Mouse (Mus musculus): ENCODE data around the gene Arhgdia. TPM values are rescaled to one million over a fixed set of nuclear protein-coding genes. Genes with fewer than 3 reads are reported as not detected.

Gene Arhgdia
- polyA plus RNA-seq, 1 experiment from 2014 or later: 597 TPM

Small RNA genes within 50 kb of the gene (microRNA-seq; reads per million reads assigned to microRNA genes)
- gene Mir6936: not detected

Other genes starting within 250 kb of the Arhgdia start
- 2,996 and 3,123 TPM in 2 replicates for gene Actg1, start 233.1 kb downstream of the Arhgdia start, polyA plus RNA-seq (2014; fragmentation: Nextera tagmentation; extraction: Ambion mirVana)
- gene Fscn2, start 220.1 kb downstream of the Arhgdia start, polyA plus RNA-seq (2014; fragmentation: Nextera tagmentation; extraction: Ambion mirVana): 0.21 and 0.47 TPM in 2 replicates
- 30.4 and 33.1 TPM in 2 replicates for gene Faap100, start 202.9 kb downstream of the Arhgdia start, polyA plus RNA-seq (2014; fragmentation: Nextera tagmentation; extraction: Ambion mirVana)
- 47.1 and 51.1 TPM in 2 replicates for gene Nploc4, start 143.9 kb downstream of the Arhgdia start, polyA plus RNA-seq (2014; fragmentation: Nextera tagmentation; extraction: Ambion mirVana)
- gene Tspan10, start 139.0 kb downstream of the Arhgdia start, polyA plus RNA-seq (2014; fragmentation: Nextera tagmentation; extraction: Ambion mirVana): not detected in 2 replicates
- gene Pde6g, start 128.1 kb downstream of the Arhgdia start, polyA plus RNA-seq (2014; fragmentation: Nextera tagmentation; extraction: Ambion mirVana): 0.19 TPM in 1 of 2 replicates, not detected in the other
- gene Oxld1, start 123.6 kb downstream of the Arhgdia start, polyA plus RNA-seq (2014; fragmentation: Nextera tagmentation; extraction: Ambion mirVana): 11.5 and 11.9 TPM in 2 replicates
- gene Ccdc137, start 123.5 kb downstream of the Arhgdia start, polyA plus RNA-seq (2014; fragmentation: Nextera tagmentation; extraction: Ambion mirVana): 32.6 and 36.4 TPM in 2 replicates
- gene Arl16, start 114.0 kb downstream of the Arhgdia start, polyA plus RNA-seq (2014; fragmentation: Nextera tagmentation; extraction: Ambion mirVana): 56.6 and 58.3 TPM in 2 replicates
- gene Mrpl12, start 97.0 kb downstream of the Arhgdia start, polyA plus RNA-seq (2014; fragmentation: Nextera tagmentation; extraction: Ambion mirVana): 166 and 177 TPM in 2 replicates
- gene Slc25a10, start 89.8 kb downstream of the Arhgdia start, polyA plus RNA-seq (2014; fragmentation: Nextera tagmentation; extraction: Ambion mirVana): 57.8 and 58.5 TPM in 2 replicates
- 0.71 and 1.8 TPM in 2 replicates for gene Gcgr, start 50.9 kb downstream of the Arhgdia start, polyA plus RNA-seq (2014; fragmentation: Nextera tagmentation; extraction: Ambion mirVana)
- 234 and 252 TPM in 2 replicates for gene Mcrip1, start 31.9 kb downstream of the Arhgdia start, polyA plus RNA-seq (2014; fragmentation: Nextera tagmentation; extraction: Ambion mirVana)
- gene Ppp1r27, start 30.5 kb downstream of the Arhgdia start, polyA plus RNA-seq (2014; fragmentation: Nextera tagmentation; extraction: Ambion mirVana): 0.47 and 0.85 TPM in 2 replicates
- gene P4hb, start 8.4 kb downstream of the Arhgdia start, polyA plus RNA-seq (2014; fragmentation: Nextera tagmentation; extraction: Ambion mirVana): 640 and 656 TPM in 2 replicates
- 810 and 850 TPM in 2 replicates for gene Alyref, start 16.7 kb upstream of the Arhgdia start, polyA plus RNA-seq (2014; fragmentation: Nextera tagmentation; extraction: Ambion mirVana)
- gene Anapc11, start 16.8 kb upstream of the Arhgdia start, polyA plus RNA-seq (2014; fragmentation: Nextera tagmentation; extraction: Ambion mirVana): 214 and 223 TPM in 2 replicates
- 1.4 TPM in 1 of 2 replicates, not detected in the other for gene Npb, start 26.9 kb upstream of the Arhgdia start, polyA plus RNA-seq (2014; fragmentation: Nextera tagmentation; extraction: Ambion mirVana)
- 105 and 111 TPM in 2 replicates for gene Pcyt2, start 36.3 kb upstream of the Arhgdia start, polyA plus RNA-seq (2014; fragmentation: Nextera tagmentation; extraction: Ambion mirVana)
- gene Sirt7, start 43.6 kb upstream of the Arhgdia start, polyA plus RNA-seq (2014; fragmentation: Nextera tagmentation; extraction: Ambion mirVana): 24.6 TPM in 2 replicates
- 22.6 and 24.2 TPM in 2 replicates for gene Mafg, start 52.0 kb upstream of the Arhgdia start, polyA plus RNA-seq (2014; fragmentation: Nextera tagmentation; extraction: Ambion mirVana)
- gene Pycr1, start 62.1 kb upstream of the Arhgdia start, polyA plus RNA-seq (2014; fragmentation: Nextera tagmentation; extraction: Ambion mirVana): 33.3 and 34.2 TPM in 2 replicates
- gene Myadml2, start 66.5 kb upstream of the Arhgdia start, polyA plus RNA-seq (2014; fragmentation: Nextera tagmentation; extraction: Ambion mirVana): not detected in 2 replicates
- 6.6 and 7.5 TPM in 2 replicates for gene Notum, start 79.6 kb upstream of the Arhgdia start, polyA plus RNA-seq (2014; fragmentation: Nextera tagmentation; extraction: Ambion mirVana)
- gene Aspscr1, start 91.3 kb upstream of the Arhgdia start, polyA plus RNA-seq (2014; fragmentation: Nextera tagmentation; extraction: Ambion mirVana): 122 and 128 TPM in 2 replicates
- gene Cenpx, start 132.1 kb upstream of the Arhgdia start, polyA plus RNA-seq (2014; fragmentation: Nextera tagmentation; extraction: Ambion mirVana): 126 and 127 TPM in 2 replicates
- gene Lrrc45, start 132.3 kb upstream of the Arhgdia start, polyA plus RNA-seq (2014; fragmentation: Nextera tagmentation; extraction: Ambion mirVana): 44.3 and 47.8 TPM in 2 replicates
- 7.4 and 12.8 TPM in 2 replicates for gene Rac3, start 139.8 kb upstream of the Arhgdia start, polyA plus RNA-seq (2014; fragmentation: Nextera tagmentation; extraction: Ambion mirVana)
- gene Dcxr, start 145.7 kb upstream of the Arhgdia start, polyA plus RNA-seq (2014; fragmentation: Nextera tagmentation; extraction: Ambion mirVana): 12.4 and 16.5 TPM in 2 replicates
- gene Cbr2, start 150.5 kb upstream of the Arhgdia start, polyA plus RNA-seq (2014; fragmentation: Nextera tagmentation; extraction: Ambion mirVana): 6.7 and 7.4 TPM in 2 replicates
- 11.2 and 13.4 TPM in 2 replicates for gene Hmga1b, start 181.2 kb upstream of the Arhgdia start, polyA plus RNA-seq (2014; fragmentation: Nextera tagmentation; extraction: Ambion mirVana)
- gene Rfng, start 202.6 kb upstream of the Arhgdia start, polyA plus RNA-seq (2014; fragmentation: Nextera tagmentation; extraction: Ambion mirVana): 23.7 and 29.5 TPM in 2 replicates
- gene Gps1, start 202.6 kb upstream of the Arhgdia start, polyA plus RNA-seq (2014; fragmentation: Nextera tagmentation; extraction: Ambion mirVana): 266 and 275 TPM in 2 replicates
- 87.4 and 95.9 TPM in 2 replicates for gene Dus1l, start 214.8 kb upstream of the Arhgdia start, polyA plus RNA-seq (2014; fragmentation: Nextera tagmentation; extraction: Ambion mirVana)
- 87.3 and 91.8 TPM in 2 replicates for gene Fasn, start 242.9 kb upstream of the Arhgdia start, polyA plus RNA-seq (2014; fragmentation: Nextera tagmentation; extraction: Ambion mirVana)